Mouse (Mus musculus) limb, embryonic 11.5 days (tissue): ENCODE data around the gene Apoa4. TPM values are rescaled to one million over a fixed set of nuclear protein-coding genes. Genes with fewer than 3 reads are reported as not detected.

Experiments
- ATAC-seq: fragments of 200-750 bp; cut with Nextera tagmentation; 2 replicates; pipeline ENCODE4 v1.8.0; 2017; ENCODE audit warnings: low read depth; ENCODE audit not compliant: insufficient number of reproducible peaks, low FRiP score, low TSS enrichment
- DNase-seq: peaks from one replicate; pipeline ENCODE4 v3.0.0-alpha.2; 2015; ENCODE audit warnings: low spot score
- H3K27ac ChIP-seq: fragments of 300-500 bp; sonication (generic); replicated peaks from 2 replicates; pipeline ENCODE4 v1.5.1; 2014; ENCODE audit warnings: low read depth, mild to moderate bottlenecking, low read length
- H3K27me3 ChIP-seq: fragments of 300-500 bp; sonication (generic); 2 replicates; pipeline ENCODE4 v1.6.1; 2014; ENCODE audit warnings: mild to moderate bottlenecking, low read length, mixed read lengths; ENCODE audit not compliant: control insufficient read depth, insufficient read depth
- H3K36me3 ChIP-seq: fragments of 300-500 bp; sonication (generic); 2 replicates; pipeline ENCODE4 v1.6.1; 2014; ENCODE audit warnings: mild to moderate bottlenecking, low read length, moderate library complexity, mixed read lengths; ENCODE audit not compliant: control insufficient read depth, insufficient read depth
- H3K4me1 ChIP-seq: fragments of 300-500 bp; sonication (generic); 2 replicates; pipeline ENCODE4 v1.6.1; 2014; ENCODE audit warnings: low read length, mixed read lengths; ENCODE audit not compliant: control insufficient read depth, insufficient read depth
- H3K4me2 ChIP-seq: fragments of 300-500 bp; sonication (generic); 2 replicates; pipeline ENCODE4 v1.6.1; 2014; ENCODE audit warnings: low read depth, mild to moderate bottlenecking, moderate library complexity; ENCODE audit not compliant: severe bottlenecking
- H3K4me3 ChIP-seq: fragments of 300-500 bp; sonication (generic); 2 replicates; pipeline ENCODE4 v1.5.1; 2014; ENCODE audit warnings: low read depth, low read length
- H3K9ac ChIP-seq: fragments of 300-500 bp; sonication (generic); 2 replicates; pipeline ENCODE4 v1.6.1; 2014; ENCODE audit warnings: mild to moderate bottlenecking, low read length
- H3K9me3 ChIP-seq: fragments of 300-500 bp; sonication (generic); 2 replicates; pipeline ENCODE4 v1.6.1; 2016; ENCODE audit warnings: low read length; ENCODE audit not compliant: control insufficient read depth
- WGBS: fragments of 180-500 bp; shearing (Covaris S2); extraction: QIAGEN DNeasy Blood & Tissue Kit; methylation state at CpG from one replicate; pipeline ENCODE4 v1.1.7; 2014; 5-methylcytosine and 5-hydroxymethylcytosine counted together
- polyA plus RNA-seq: library from polyadenylated mRNA; unstranded; fragments of >200 nt; fragmentation: Nextera tagmentation; extraction: Ambion mirVana; gene quantifications from 2 replicates; pipeline ENCODE4 v1.2.1, GENCODE M21; 2014

The Apoa4 gene
- polyA plus RNA-seq, 1 experiment from 2014 or later = not detected

DNA sequence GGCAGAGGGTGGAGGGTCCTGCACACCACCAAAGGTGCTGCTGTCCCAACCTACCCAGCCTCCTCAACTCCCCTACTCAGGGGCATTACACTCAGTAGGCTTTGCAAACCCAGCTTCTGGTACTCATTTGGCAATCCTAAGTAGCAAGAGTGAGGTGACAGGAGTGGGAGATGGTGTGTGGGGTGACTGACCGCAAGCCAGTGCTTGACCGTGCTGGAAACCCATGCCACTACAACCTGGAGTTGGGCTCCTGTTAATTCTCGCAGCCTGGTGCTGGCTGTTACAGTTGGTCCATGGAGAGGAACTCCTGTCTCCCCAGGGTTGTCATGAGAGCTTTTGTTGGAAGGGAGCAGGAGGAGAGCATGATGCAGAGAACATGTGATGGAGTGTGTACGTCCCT lies 30.3 kb downstream of the Apoa4 start:
- Histone ChIP-seq H3K9me3 (no peaks in the 10 kb centered on the region), H3K4me1 (0 out of 2 replicates have a peak, but pooled peaks cover 3% of the 10 kb centered on the region), H3K27me3 (peaks cover 4% of the 10 kb centered on the region; the same call in 1 of the 2 replicates), H3K4me2 (no peak overlapping the region), H3K4me3 (no peak overlapping the region), H3K27ac (no peak overlapping the region), H3K9ac (no peak overlapping the region), H3K36me3 (peaks cover under 1% of the 10 kb centered on the region; the same call in 1 of the 2 replicates)
- WGBS = 89% methylated on average over 4 of the region's 4 CpGs
- no peak for ATAC-seq
- DNase-seq = no peak

DNA sequence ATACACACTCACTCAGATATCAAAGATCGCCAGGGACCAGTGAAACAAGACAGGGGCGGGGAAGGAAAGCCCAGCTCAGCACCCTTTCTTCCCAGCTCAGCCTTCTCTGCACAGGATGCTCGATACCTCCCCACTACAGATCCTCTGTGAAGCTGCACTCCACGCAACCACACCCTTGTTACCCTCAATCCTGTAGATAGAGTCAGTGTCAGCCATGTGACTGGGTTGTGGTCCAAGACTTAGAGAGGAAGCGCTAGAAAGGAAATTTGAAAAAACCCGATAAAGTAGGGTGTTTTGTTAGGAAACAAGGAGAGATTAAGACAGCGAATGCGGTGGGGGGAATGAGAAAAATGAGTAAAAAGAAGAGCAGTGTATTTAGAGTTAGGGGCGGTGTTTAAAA lies 31.6 kb downstream of the Apoa4 start:
- H3K36me3 ChIP-seq = peaks cover 6% of the 10 kb centered on the region
- no peak overlapping the region for H3K4me3 ChIP-seq
- 84% methylated on average over 9 of the region's 9 CpGs for WGBS
- no peaks in the 10 kb centered on the region for H3K9me3 ChIP-seq
- H3K27me3 ChIP-seq = peaks cover 4% of the 10 kb centered on the region; the same call in 1 of the 2 replicates
- ATAC-seq (no peak), DNase-seq (no peak)
- H3K4me2 ChIP-seq = no peak overlapping the region
- H3K27ac ChIP-seq = no peak overlapping the region
- H3K9ac ChIP-seq = no peak overlapping the region
- 0 out of 2 replicates have a peak, but pooled peaks cover 3% of the 10 kb centered on the region for H3K4me1 ChIP-seq

DNA sequence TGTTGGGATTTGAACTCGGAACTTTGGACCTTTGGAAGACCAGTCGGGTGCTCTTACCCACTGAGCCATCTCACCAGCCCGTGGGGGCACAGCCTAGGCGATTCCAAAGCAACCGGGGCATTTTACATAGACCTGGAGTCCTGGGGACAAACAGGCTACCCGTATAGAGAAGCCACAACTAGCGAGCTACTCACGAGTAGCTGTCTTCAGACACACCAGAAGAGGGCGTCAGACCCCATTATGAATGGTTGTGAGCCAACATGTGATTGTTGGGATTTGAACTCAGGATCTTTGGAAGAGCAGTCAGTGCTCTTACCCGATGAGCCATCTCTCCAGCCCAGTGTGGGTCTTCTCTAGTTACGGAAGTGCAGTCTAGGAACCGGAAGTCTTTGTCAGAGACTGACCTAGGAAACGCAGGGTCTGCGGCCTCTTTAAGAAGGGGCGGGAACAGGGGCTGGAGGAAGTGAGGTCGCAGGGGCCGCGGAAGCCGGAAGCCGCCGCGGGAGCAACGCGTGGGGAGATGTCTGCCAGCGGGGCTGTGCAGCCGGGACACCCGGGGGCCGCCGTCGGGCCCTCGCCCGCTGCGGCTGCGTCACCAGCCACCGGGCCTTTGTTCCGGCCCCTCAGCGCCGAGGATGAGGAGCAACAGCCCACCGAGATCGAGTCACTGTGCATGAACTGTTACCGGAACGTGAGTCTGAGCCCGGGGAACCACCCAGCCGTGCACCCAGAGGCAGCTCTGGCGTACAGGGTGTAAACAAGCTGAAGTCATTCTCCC lies 32.4 kb downstream of the Apoa4 start, which contains the start of gene Zpr1:
Gene Zpr1, plus strand, starts transcription at position 388 of the 778 bp plus-strand sequence.
- Histone ChIP-seq H3K9me3 (no peaks in the 10 kb centered on the region), H3K27me3 (peaks cover 4% of the 10 kb centered on the region; the same call in 1 of the 2 replicates), H3K36me3 (peaks cover 6% of the 10 kb centered on the region), H3K4me1 (0 out of 2 replicates have a peak, but pooled peaks cover 3% of the 10 kb centered on the region), H3K9ac (peak within 1 kb of the TSS; percentile 63), H3K4me3 (peak within 1 kb of the TSS; percentile 88), H3K27ac (no peak within 1 kb of the TSS), H3K4me2 (peak within 1 kb of the TSS; percentile 84)
- peak; percentile 88 for ATAC-seq
- DNase-seq = peak; percentile 91
- 7% methylated on average over 45 of the region's 45 CpGs for WGBS

DNA sequence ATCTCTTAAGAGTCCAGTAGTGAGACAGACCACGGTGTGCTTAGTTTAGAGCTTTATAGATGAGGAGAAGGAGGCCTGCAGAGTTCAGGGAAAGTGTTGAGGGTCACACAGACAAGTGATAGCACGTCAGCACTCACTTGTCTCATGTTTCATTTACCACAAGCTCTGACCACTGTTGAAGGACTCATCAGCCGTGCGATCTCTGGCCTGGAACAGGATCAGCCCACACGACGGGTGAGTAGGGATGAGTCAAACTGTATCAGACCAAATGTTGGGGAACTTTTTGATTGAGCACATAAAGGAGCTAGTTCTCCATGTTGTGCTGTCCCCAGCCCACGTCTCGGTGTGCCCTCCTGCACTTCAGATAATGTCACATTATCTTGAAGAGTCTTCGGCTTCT lies 34.0 kb downstream of the Apoa4 start:
- 0 out of 2 replicates have a peak, but pooled peaks cover 3% of the 10 kb centered on the region for H3K4me1 ChIP-seq
- peaks cover 4% of the 10 kb centered on the region; the same call in 1 of the 2 replicates for H3K27me3 ChIP-seq
- H3K4me2 ChIP-seq = no peak overlapping the region
- no peak overlapping the region for H3K4me3 ChIP-seq
- H3K9me3 ChIP-seq = no peaks in the 10 kb centered on the region
- H3K36me3 ChIP-seq = peaks cover 11% of the 10 kb centered on the region
- ATAC-seq (no peak), DNase-seq (no peak)
- H3K27ac ChIP-seq = no peak overlapping the region
- 86% methylated on average over 9 of the region's 9 CpGs for WGBS
- H3K9ac ChIP-seq = no peak overlapping the region

DNA sequence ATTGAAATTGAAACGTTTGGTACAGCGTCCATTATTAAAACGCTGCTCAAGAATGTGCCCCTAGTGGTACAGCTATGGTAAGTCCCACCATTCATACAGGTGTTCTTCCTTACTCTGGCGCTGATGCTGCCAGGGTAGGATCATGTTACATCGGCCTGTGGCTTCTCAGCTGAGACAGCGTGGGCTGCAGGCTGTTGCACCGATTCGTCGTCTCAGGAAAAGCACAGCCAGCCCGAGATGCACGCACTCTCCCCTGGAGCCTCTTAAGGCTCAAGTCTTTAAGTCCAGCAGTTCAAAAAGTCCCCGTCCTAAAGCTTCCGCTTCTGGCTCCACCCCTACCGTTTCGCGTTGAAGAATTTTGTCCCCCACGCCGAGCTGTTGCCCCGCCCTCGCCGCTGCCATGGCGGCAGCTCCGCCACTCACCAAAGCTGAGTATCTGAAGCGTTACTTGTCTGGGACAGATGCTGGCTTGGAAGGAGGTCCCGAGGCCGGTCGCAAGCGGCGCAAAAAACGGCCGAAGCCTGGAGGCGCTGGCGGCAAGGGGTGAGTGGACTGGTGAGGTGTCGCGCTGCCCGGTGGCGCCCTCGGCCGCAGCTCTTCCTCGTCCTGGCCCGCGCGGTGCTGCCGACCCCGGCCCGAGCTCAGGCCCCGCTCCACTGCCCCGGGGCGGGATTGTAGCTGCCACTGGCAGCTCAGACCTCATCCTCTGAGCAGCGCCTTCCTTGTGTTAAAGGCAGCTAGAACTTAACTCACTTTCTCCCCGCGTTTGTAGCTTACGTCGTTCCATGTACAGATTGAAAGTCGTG lies 42.3 kb downstream of the Apoa4 start, which contains the start of gene Bud13:
Gene Bud13, plus strand, starts transcription at position 378 of the 806 bp plus-strand sequence.
- ATAC-seq (peak; percentile 92), DNase-seq (peak; percentile 93)
- Histone ChIP-seq H3K9ac (peak within 1 kb of the TSS; percentile 88), H3K4me1 (peaks cover 5% of the 10 kb centered on the region), H3K9me3 (no peaks in the 10 kb centered on the region), H3K27me3 (no peaks in the 10 kb centered on the region), H3K27ac (peak within 1 kb of the TSS; percentile 87), H3K36me3 (peaks cover 15% of the 10 kb centered on the region; the same call in 1 of the 2 replicates), H3K4me3 (peak within 1 kb of the TSS; percentile 92), H3K4me2 (peak within 1 kb of the TSS; percentile 64)
- under 1% methylated on average over 55 of the region's 55 CpGs for WGBS

Other genes starting within 250 kb of the Apoa4 start
- 219 and 224 TPM in 2 replicates for gene Pafah1b2, start 228.0 kb upstream of the Apoa4 start, polyA plus RNA-seq
- 10.6 and 10.8 TPM in 2 replicates for gene Sik3, start 227.9 kb upstream of the Apoa4 start, polyA plus RNA-seq
- gene Apoa1, start 12.1 kb upstream of the Apoa4 start, polyA plus RNA-seq = 1.5 and 2.9 TPM in 2 replicates
- gene Apoc3, start 5.1 kb upstream of the Apoa4 start, polyA plus RNA-seq = not detected in 2 replicates
- 0.08 TPM in 1 of 2 replicates, not detected in the other for gene Apoa5, start 27.9 kb downstream of the Apoa4 start, polyA plus RNA-seq
- 60.4 and 64.2 TPM in 2 replicates for gene Zpr1, start 32.4 kb downstream of the Apoa4 start, polyA plus RNA-seq
- 37.9 and 38.9 TPM in 2 replicates for gene Bud13, start 42.3 kb downstream of the Apoa4 start, polyA plus RNA-seq
- gene 4931429L15Rik, start 79.3 kb downstream of the Apoa4 start, polyA plus RNA-seq = 0.08 TPM in 1 of 2 replicates, not detected in the other